ENCODE assay signal across 8 mouse cellular contexts in genomic region chr10:5786923-5787322, GRCm38 (mm10). TPM values are rescaled to one million over a fixed set of nuclear protein-coding genes. Genes with fewer than 3 reads are reported as not detected.
DNase-seq lines count a peak whose midpoint lies in the region; TF ChIP-seq lines count a peak whose summit lies in the region.

No protein-coding gene starts in this region.

- no peak overlapping the region for H3K27ac ChIP-seq in ES-E14 (ENCODE audit: insufficient read depth, low read depth, low read length, poor library complexity, severe bottlenecking)

- H3K4me3 ChIP-seq in ES-E14 (ENCODE audit: insufficient read depth in 1 of 2, low read depth in 1 of 2, low read length in 2 of 2, poor library complexity in 1 of 2, severe bottlenecking in 1 of 2), result no peak overlapping the region

- in situ Hi-C loops in ES-E14 (cut with MboI; ENCODE audit: low sequenced_read_pairs in 2 of 2, unreplicated experiment in 2 of 2), result loop anchor here (5.0 to 25.0 kb wide), 2 partner anchors 190 to 300 kb away; no protein-coding TSS in a partner anchor

- H3K4me1 ChIP-seq in ES-E14 (ENCODE audit: control insufficient read depth in 2 of 2, insufficient read depth in 2 of 2, low read length in 2 of 2, poor library complexity in 1 of 2), result no peaks in the 10 kb centered on the region

- no peaks in the 10 kb centered on the region for H3K36me3 ChIP-seq in ES-E14 (ENCODE audit: control insufficient read depth, insufficient read depth, low read length, poor library complexity, severe bottlenecking)

- no peaks in the 10 kb centered on the region for H3K9me3 ChIP-seq in ES-E14 (ENCODE audit: control insufficient read depth, insufficient read depth, low read depth, low read length)

- no peak overlapping the region for H3K9ac ChIP-seq in ES-E14 (ENCODE audit: insufficient read depth, low read depth, low read length, poor library complexity, severe bottlenecking)

- DNase-seq in adrenal gland, adult (ENCODE audit: inconsistent age in 2 of 2, low spot score in 1 of 2), result peak; percentile 17 to 52
- no peak for DNase-seq in adrenal gland, postnatal 4 days (ENCODE audit: low spot score in 2 of 2)
- DNase-seq in kidney, postnatal 14 days, result peak; percentile 25
- DNase-seq in kidney, adult 11 months, result no peak
- DNase-seq in ES-E14 (ENCODE audit: low read depth, low spot score), result no peak
- peak; percentile 49 for DNase-seq in induced T-regulatory cell, adult 2 months (ENCODE audit: low read depth)
- DNase-seq in right cerebral cortex, postnatal 25 days, result peak; percentile 9
- no peak for DNase-seq in gastrocnemius, postnatal 4 days (ENCODE audit: low spot score in 2 of 2)

TF ChIP-seq in ES-E14, 5 proteins besides CTCF, POLR2A, EP300 and RAD21:
- TF ChIP-seq ZC3H11A (IDR thresholded peaks at IDR 0.05; ENCODE audit: borderline replicate concordance, low read depth, low read length) (peak; percentile 93), HCFC1 (IDR thresholded peaks at IDR 0.05; ENCODE audit: borderline replicate concordance, insufficient read depth, low read length) (no peak)

RNA-seq across cellular contexts. Expression of gene Fbxo5, which starts 18.5 kb away (rescaled TPM):
- 10 to 100 TPM; 14.5 to 18.2 TPM for total RNA-seq in adrenal gland, postnatal 4 days (2021)
- 60.7 and 62.8 TPM in 2 replicates for total RNA-seq in ES-E14 (2012; rRNA removed)
- 10 to 100 TPM in 1 of 2 experiments, 1 to 10 TPM in 1; 9.9 to 10.5 TPM for total RNA-seq in gastrocnemius, postnatal 4 days (2021)

RNA-seq across cellular contexts. Expression of gene Mtrf1l, which starts 36.8 kb away (rescaled TPM):
- total RNA-seq in adrenal gland, postnatal 4 days (2021), result 10 to 100 TPM; 14.7 to 16.8 TPM
- total RNA-seq in ES-E14 (2012; rRNA removed), result 6.8 and 7.0 TPM in 2 replicates
- 10 to 100 TPM in 1 of 2 experiments, 1 to 10 TPM in 1; 9.6 to 10.1 TPM for total RNA-seq in gastrocnemius, postnatal 4 days (2021)

Comparison
In these comparisons a context has a peak if more than half of its experiments do, and no peak if none do; other contexts are left out.
1. DNase-seq: peak in adrenal gland, adult (2 of 2), kidney, postnatal 14 days (single experiment), induced T-regulatory cell, adult 2 months (single experiment) and right cerebral cortex, postnatal 25 days (single experiment); none in adrenal gland, postnatal 4 days (0 of 2), kidney, adult 11 months (single experiment), ES-E14 (single experiment) and gastrocnemius, postnatal 4 days (0 of 2).